Mouse (Mus musculus) NIH3T3 (cell line): ENCODE results near the gene Prr15l.
A peak's percentile ranks its signal among the peaks of the same experiment; 100 is the strongest.

Experiments
- DNase-seq: peaks from one replicate; pipeline ENCODE4 v3.0.0-alpha.2; 2012; ENCODE audit warnings: low read depth

Gene Prr15l

DNA sequence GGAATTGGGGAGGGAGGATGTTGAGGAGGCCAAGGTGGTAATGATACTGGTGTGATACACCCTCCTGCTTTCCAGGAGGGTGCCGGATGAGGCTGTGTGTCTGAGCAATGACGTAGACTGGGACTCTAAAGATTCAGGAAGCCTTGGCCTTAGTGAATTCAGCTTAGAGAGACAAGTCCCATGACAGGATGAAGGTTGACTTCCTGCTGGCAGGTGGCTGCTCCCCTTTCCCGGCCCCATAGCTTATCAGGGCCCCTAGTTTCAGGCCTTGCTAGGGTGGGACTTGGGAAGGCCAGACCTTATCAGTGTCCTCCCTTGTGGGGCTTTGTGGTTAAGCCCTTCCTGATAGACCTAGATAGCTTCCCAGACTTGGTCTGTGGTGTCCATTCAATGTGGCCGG lies 19.9 kb downstream of the Prr15l start:
- DNase-seq, result no peak

DNA sequence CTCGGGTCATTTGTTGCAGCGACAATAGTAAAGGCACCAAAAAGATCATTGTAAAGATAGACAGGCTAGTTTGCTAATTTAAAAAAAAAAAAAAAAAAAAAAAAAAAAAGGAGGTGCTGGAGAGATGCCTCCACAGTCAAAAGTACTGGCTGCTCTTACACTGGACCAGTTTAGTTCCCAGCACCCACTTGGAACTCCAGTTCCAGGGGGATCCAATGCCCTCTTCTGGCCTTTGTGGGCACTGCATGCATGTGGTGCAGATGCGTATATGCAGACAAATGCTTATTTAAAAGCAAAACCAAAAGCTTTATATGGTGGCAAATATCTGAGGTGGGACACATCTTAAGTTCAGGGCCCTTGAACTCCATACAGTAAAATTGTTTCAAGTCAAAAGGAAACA lies 22.9 kb downstream of the Prr15l start:
- no peak for DNase-seq

DNA sequence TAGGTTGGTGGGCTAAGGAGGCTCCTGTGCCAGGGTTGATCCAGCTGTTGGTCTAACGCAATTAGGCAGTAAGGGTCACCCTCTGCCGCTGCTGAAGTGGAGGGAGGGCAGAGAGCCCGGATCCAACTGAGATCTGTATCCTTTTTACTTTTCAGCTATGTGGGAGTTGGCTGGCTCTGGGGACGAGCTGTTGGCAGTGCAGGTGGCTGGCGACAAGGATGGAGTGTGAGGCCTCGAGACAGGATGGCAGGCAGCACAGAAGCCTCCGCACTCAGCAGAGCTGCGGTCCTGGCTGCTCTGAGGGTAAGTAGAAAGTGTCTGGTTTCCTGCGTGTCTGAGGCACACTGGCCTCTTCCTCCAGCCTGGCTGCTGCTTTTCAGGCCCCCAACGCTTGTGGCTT lies 24.5 kb downstream of the Prr15l start:
- no peak for DNase-seq

DNA sequence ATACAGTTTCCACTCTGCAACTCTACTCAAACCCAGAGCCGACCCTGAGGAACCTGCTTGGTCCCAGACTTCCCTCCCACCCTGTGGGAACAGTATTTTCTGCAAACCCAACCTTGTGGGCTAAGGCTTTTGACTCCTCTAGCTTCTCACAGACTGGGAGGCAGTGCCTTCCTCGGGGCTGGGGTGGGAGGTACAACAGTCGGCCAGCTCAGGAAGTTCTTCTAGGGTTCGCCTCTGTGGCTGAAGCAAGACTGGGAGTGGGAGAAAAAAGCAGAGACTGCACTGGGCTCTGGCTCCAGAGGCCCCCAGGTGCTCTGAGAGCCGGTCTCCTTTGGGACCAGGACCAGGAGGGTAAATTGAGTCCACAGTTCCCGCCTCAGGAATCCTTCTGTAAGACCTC lies 25.0 kb downstream of the Prr15l start:
- no peak for DNase-seq

DNA sequence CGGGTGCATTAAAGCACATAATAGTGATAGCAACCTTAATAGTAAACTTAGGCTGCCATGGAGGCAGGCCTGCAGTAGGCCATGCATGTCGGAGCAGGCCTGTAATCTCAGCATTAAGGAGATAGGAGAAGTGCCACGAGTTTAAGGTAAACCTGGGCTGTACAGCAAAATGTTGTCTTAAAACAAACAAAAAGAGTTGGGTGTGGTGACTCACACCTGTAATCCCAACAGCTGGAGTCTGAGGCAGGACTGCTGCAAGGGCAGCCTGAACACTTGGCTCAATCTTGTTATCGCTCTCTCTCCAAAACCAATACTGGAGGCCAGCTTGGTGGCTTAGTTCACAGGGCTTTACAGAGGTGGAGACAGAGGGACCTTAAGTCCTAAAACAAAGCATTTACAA lies 27.2 kb downstream of the Prr15l start:
- no peak for DNase-seq

DNA sequence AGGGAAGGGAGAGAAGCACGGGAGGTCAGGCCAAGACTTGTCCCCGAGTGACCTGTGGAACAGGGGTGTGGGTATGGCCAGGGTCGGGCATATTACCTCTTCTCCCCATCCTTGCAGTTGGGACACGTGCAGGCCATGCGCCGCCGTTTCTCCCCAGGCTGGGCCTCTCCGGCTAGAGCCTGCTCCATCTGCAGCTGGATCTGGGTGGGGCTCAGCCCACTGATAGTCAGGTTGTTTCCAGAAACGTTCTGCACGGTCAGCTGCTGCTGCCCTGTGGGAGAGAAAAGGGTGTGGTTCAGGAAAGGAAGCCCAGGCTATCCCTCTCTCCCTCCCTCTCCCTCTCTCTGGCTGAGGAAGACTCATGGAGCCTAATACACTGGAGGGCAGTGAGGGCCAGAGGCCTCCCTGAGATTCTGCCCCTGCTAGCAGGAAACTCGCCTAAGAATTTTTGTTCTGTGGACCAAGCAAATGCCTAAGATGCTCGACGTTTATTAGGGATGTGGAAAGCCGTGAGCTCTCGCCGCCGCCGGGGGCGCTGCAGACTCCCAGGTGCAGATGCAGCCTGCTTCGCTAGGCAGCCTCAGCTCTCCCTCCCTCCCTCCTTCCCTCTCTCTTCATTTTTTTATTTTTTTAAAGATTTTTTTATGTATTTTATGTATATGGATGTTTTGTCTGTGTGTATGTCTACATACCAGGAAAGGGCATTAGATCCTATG lies 28.3 kb downstream of the Prr15l start:
- DNase-seq, result no peak

DNA sequence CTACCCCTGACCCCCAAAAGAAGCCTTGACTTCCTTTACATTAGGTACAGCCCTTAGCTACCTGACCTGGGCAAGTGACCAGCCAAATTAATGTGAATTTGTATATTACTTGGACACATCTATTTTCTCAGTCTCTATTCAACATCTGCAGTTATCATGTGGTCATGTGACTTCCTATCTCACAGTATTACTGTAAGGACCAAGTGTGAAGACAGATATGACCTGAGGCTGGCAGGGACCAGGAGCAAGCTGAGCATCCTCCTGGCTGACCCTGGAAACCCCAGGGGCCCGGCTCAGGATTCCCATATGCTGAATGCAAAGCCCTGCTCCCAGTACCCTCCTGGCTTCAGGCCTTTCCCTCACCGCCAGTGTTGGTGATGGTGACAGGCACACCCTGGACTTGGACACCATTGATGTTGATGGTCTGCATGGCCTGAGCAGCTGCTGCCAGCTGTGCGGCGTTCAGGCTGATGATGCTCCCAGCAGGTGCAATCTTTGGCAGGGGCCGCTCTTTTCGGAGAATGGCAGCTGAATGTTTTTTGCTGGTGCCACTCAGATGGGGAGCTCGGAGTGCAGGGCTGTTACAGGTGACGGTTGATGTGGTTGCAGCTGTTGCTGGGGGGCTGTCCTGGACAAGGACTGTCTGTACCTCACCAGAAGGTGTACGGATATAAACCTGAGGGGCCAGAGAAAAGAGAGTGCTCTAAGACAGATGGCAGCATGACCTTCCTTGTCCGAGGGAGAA lies 29.3 kb downstream of the Prr15l start:
- DNase-seq, result no peak

DNA sequence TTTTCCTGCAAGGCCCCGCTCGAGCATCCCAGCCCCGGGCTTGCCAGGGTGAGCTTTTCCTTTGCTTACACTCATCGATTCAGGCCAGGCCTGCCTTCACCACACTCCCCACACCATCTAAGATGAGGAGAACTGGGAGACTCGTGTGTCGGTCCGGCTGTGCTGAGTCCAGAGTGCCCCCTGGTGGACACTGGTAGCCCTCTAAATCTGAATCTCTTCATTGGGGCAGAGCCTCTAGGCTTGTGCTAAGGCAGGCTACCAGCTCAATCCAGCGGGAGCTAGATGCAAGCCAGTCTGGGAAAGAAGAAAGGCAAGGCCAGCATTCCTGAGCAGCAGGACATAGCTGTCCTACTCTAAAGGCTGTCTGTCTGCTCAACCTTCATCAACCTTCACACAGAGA lies 35.7 kb downstream of the Prr15l start:
- DNase-seq, result peak; percentile 96

DNA sequence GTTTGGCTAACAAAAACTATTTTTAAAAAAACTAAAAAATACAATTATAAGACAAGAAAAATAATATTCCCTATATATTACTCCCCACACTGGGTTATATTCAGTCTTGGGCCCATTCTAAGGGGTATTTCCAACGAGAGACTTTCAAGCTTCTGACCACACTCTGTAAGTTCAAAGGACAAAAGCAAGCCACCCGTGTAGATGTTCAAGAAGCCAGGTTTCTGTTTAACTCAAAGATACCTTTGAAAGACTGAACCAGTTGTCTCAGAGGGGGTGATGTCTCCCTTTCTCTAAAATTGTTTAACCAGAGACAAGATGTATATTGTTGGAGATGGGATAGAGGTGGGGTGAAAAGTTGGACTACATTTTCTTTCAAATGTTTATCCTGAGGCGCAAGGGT lies 38.3 kb downstream of the Prr15l start:
- no peak for DNase-seq

DNA sequence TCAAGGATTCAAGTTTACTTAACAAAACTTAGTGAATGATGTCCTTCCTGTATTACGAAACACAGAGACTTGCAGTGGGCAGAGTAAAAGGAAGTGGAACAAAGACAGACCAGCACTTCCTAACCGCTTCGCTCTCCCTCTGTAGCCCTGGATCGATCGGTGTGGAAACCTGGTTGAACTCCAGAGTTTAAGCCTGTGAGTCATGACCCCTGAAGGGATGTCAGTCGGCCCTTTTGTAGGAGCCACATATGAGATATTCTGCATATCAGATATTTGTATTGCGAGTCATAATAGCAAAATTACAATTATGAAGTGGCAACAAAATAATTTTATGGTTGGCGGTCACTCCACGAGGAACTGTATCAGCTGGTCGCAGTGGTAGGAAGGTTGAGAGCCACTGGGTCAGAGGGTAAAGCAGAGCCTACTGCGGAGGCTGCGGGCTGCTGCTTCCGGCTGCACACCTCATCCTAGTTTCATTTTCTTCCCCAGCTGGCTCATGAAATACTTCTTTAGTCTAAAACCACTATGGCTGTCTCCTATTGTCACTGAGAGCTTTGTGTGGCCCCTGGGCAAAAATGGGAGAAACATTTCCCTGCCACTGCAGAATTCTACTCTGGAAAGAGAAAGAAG lies 39.1 kb downstream of the Prr15l start:
- DNase-seq, result peak; percentile 34

DNA sequence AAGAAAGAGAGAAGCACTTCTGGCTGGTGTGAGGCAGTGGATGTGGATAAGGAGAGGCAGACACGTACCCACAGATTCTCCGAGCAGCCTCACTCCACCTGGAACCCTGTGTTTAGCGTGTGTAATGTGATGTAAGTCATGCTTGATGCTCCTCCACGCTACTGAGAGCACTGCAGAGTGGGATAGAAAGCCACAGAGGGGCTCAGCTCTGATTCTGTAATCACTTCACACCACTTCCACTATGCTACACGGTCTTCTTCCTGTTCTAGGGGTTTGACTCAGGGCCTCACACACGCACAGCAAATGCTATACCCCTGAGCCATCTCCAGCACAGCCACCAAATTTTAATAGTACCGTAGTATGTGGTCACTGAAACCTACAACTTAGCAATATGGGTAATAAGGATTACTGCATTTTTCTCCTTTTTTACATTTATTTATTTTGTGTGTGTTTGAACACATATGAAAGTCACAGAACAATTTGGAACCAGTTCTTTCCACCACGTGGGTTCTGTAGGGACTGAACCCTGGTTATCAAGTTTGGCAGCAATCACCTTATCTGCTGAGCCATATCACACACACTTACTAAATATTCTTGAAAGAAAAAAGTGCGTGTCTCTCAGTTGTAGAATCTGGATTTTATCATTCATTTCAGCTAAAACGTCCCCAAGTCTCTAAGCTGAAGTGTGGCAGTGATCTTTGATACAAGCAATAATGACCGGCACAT lies 39.8 kb downstream of the Prr15l start:
- no peak for DNase-seq

DNA sequence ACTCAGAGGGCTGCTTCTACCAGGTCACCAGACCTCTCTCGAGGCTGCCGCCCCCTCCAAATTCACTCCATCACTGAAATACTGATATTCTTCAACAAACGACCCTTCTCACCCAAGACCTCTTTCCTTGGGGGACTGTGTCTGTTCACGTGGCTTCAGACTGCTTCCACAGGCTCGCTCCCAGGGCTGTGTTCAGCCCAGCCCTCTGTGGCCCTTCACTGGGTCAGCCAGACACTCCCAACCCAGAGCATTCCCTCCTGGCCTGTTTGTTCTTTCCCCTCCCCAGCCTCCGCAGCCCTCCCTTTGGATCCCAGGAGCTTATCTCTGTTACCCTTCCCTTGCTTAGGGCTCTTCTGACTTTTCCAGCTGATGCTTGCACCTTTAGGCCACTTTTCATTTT lies 40.6 kb downstream of the Prr15l start:
- DNase-seq, result no peak

DNA sequence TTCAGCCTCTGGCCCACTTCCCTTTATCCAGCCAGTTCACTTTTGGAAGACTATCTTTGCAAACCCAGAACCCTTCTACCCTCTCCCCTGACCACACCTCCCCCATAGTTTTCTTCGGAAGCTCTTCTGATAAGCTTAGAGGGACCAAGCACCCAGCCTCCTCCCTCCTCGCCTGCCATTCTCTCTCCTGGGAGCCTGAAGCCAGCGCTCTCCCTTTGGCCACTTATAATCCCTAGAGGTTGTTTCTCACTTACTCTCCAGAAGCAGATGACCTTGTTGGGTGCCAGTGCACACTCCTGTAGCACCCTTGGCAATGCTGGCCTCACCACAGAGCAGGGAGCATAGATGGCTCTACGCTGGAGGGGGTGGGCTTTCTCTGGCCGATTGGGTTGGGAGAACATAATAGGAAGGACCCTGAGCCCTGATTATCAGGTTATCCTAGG lies 41.4 kb downstream of the Prr15l start:
- DNase-seq, result peak; percentile 35

DNA sequence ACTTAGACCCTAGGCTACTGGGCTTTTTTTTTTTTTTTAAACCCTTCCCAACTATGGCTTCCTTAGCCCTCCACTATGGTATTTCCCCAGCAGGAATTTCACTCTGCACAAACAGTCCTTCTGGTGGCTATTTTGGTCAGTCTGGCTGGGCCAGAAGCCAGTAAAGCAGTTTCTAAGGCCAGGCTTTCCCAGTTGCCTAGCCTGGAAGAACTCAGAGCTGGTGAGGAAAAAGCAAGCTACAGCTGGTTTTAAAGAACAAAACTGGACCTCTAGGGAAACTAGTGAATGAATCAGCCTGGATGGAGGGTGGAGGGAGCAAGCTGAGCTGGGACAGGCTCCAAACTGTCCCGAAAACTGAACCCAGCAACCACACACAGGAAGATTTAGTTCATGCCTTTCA lies 41.8 kb downstream of the Prr15l start:
- peak; percentile 95 for DNase-seq

DNA sequence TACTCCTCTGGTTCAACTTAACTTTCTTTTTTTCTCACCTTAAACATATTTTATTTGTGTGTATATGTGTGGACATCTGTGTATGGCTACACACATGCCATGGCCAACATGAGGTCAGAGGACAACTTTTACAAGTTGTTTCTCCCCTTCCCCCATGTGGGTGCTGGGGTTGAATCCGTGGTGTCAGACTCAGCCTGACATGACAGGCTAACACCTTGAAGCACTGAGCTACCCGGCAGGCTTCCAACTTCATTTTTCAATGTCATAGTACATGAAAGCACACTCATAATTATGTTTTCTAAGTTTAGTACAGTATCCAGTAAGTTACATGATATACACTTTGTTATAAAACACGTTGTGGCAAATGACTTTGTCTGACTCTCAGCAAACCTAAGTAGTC lies 42.4 kb downstream of the Prr15l start:
- peak; percentile 59 for DNase-seq

DNA sequence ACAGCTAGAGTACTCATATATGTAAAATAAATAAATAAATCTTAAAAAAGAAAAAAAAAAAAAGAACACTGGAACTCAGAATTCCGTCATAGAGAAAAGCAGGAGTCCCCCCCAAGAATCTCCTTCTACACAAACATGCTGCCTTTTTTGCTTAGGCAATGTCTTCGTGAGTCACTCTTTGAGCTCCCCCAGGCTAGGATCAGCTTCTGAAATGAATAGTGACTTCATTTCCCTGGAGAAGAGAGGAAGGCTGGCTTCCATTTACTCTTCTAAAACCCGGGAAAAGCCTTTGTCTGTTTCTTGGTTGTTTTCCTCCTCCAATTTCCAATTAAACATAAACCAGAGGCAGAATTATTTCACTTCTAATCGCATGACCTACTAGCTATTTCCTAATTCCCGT lies 45.0 kb downstream of the Prr15l start:
- DNase-seq, result peak; percentile 83

DNA sequence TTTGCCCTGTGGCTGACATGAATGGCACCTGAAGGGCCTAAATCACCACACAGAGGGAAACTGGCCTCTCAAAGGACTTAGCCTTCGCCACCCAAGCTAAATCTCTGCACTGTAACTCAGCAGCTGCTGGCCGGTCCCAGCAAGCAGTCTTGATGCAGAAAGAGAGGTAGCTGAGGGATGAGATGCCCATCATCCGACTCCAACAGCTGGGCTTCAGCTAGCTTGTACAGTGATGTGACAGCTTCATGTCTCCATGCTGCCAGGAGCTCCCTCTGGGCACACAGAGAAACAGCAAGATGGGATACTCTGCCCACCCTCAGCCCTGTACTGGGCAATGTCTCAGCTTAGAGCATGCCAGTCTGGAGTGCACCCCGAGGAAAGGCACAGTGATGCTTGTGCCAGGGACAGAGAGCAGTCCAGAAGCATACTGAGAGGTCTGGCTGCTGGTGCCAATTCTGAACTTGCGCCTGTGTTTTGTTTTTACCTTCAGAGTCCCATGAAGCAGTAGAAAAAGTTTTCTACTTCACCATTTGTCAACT lies 45.6 kb downstream of the Prr15l start:
- DNase-seq, result no peak

DNA sequence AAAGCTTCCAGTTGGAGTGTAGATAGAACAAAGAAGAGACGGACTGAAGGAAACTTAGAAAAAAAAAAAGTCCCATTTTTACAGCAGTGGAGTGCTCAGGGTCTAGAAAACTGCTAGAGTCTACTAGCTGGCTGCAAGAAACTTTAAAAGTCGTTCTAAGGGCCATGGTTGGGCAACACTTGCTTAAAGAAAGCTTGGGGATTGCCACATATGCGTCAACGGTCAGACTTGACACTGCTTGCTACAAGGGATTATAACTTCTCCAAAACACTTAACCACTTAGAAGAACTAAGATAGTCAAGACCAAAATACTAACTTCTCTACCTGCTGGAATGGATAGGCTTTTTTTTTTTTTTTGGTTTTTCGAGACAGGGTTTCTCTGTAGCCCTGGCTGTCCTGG lies 46.9 kb downstream of the Prr15l start:
- peak; percentile 61 for DNase-seq

DNA sequence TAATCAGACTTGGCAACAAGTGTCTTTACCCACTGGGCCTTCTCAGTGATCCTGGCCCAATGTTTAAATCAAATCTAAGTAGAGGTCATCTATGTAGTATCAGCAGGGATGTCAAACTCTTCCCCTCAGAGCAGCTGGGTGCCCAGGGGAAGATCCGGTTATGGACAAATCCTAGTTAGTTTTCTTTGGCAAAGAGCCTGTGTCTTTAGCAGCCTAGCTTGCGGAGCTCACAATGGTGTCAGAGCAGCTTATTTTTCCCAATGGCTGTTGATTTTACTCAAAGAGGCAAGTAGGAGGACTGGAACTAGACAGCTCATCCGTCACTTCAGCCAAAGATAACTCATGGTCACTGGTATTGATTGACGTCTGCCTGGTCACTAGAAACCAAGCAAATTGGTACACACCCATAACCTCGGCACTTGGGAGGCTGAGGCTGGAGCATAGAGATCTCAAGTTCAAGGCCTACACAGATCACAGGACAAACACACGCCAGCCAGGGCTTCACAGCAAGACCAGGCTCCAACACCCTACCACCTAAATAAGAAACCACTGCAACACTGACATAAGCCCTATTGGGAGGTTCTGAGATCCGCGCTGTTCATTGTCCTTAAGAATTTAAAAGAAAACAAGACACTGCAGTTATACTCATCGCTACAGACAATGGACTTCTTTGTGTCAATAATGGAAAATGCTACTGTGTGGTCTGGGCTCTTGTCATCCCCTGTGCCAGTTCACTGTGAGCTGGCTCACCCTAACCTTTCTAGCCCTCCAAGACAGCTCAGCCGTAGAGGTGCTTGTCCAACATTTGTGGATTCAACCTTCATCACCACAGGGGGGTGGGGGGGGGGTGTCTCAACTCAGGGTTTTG lies 47.8 kb downstream of the Prr15l start:
- peak; percentile 66 for DNase-seq

DNA sequence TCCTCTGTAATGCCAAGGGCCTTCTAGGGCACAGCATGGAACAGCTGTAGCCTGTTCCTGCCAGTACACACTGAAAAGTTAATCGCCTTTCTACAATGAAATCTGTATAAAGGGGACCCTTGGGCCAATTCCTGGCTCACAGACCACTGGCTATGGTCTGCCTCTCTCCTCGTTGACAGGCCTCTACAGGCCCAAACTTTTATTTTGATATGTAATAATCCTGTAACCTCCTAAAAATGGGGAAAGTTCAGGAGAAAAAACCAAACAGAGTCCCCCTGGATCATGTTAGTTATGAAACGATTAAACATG lies 48.4 kb downstream of the Prr15l start:
- no peak for DNase-seq

DNA sequence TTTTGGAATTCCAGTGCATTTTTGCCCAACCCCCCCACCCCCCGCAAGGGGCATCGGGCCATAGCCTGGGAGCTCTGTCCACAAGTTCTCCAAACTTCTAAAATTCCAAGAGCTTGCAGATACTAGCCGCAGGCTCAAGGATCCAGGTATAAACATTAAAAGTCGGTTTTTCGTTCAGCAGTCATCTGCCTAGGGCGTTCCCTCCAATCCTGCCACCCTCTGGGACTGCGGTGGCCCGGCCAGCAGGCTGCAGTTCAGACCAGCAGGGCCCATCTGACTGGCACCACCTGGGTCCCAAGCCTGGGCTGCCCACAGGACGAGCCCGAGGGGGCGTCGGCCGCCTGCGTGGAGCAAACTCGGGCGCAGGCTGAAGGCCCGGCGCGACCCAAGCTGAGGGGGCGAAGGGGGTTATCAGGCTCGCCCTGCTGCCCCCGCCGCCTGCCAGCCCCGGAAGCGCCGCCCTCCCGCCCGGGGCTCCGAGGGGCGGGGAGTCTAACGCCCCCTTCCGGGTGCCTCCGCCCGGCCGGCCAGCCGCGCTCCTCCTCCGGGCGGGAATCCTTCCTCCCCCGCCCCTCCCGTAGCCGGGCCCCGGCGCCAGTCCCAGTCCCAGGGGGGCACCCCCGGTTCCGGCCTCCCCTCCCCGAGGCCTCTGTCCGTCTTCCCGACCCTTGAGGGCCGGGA lies 49.1 kb downstream of the Prr15l start:
- peak; percentile 92 for DNase-seq
